Mouse (Mus musculus): Measurements from ENCODE around the gene Pik3cb.

Pik3cb gene

DNA sequence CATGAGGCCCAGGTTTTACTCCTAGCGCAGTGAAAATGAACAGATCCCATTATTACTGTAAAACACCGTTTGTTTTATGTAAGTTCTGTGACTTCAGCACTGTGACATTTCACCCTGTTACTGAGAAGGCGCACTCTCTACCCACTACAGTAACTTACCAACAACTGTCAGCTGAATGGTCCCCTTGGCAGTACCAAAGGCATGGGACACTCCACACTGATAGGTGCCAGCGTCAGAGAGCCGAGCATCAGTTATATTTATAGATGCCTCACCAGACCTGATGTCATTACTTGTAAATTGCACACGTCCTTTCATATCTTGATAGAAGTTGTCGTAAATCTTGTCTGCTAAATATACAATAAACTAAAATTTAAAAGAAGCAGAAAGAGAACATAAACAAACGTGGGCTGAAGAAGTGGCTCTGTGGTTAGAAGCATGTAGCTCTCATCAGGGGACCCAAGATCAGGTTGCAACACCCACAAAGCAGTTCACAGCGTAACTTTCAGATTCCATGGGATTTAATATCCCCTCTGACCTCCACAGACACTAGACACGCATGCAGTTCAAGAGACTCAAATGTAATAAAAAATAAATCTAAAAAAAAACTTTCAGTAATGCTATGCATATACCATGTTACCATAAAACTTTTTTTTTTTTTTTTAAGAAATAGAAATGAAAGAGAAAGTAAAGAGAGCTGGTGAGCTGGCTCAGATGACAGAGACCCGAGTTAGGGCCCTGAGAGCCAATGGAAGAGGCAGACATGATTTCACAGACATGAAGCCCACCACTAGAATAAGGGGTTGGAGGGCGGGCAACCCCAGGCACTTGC lies 131.1 kb downstream of the Pik3cb start:
- DNase-seq (ENCODE audit: extremely low read depth, insufficient read length, low spot score): no peak

DNA sequence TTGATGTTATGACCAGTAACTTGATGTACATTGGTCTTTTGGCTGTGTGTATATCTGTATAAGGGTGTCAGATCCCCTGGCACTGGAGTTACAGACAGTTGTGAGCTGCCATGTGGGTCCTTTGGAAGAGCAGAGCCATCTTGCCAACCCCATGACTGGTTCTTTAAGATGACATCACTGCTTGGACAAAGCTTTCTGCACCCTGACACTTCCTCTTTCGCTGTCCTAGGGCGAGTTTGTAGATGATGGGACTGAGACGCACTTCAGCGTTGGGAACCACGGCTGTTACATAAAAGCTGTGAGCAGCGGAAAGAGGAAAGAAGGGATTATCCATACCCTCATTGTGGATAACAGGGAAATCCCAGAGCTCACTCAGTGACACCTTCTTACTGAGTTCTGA lies 139.1 kb downstream of the Pik3cb start:
- no peak for DNase-seq (ENCODE audit: extremely low read depth, insufficient read length, low spot score)

DNA sequence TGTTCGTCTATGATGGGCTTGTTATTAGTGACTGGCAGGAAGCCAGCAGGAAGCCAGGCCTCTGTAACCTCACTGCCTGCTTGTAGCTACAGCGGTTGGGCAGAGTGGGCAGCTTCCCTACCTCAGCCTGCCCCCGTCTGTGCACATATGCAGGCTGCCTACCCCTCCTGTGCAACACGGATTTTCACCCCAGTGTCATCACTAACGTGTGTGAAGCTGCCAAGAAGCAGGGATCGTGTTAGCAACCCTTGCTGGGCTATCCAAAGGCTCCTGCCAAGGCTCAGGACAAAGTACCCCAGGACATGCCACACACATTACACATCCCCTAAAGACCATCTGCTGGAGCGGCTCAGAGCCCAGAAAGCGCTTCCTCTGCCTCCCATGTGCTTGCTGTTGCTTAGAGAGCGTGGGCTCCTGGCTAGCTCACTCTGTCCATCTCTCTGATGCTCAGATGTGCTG lies 140.5 kb downstream of the Pik3cb start:
- no peak for DNase-seq (ENCODE audit: extremely low read depth, insufficient read length, low spot score)

DNA sequence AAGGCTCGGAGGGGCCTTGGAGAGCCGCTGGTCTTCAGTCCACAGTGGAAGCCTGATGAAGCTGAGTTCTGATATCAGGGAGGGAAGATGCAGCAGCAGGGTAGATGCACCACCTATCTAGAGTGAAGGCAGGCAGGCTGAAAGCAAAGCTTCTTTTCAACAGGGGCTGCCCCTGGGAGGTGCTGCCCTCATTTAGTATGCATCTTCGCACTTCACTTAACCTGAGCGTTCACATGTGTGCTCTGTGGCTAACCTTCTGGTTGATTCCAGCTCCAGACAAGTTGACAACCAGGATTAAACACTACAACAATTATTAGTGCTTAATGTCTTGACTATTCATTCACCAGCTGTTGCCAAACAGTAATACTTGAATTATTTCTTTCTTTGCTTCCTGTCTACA lies 146.3 kb downstream of the Pik3cb start:
- DNase-seq (ENCODE audit: extremely low read depth, insufficient read length, low spot score): no peak

DNA sequence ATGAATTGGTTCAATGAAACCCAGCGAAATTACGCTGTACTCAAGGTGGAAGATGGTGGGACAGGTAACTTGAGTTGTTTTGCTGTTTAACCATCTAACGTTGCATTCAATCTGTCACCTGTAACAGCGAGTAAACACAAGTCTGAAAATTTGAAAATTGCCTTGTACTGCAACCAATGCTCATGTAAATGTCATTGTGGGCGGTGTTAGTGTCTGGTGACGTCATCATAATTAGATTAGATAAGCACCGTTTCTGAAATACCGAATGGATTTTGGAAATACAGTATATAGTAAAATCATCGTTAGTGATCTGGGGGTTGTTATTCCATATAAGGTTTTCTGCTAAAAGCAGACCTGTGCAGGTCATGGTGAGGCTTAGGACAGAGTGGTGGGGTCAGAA lies 153.3 kb downstream of the Pik3cb start:
- DNase-seq (ENCODE audit: extremely low read depth, insufficient read length, low spot score): no peak
